Mouse (Mus musculus) olfactory bulb, adult 2 months (tissue): ENCODE measurements around the gene Sik3.

Source experiments
- CTCF ChIP-seq: fragments of 200-500 bp; IDR thresholded peaks from 2 replicates; pipeline ENCODE4 v1.5.1; 2012; ENCODE audit warnings: low read depth, mild to moderate bottlenecking, low read length, moderate library complexity; ENCODE audit not compliant: insufficient read depth
- POLR2A ChIP-seq: fragments of 200-500 bp; IDR thresholded peaks from 2 replicates; pipeline ENCODE4 v1.6.1; 2012; ENCODE audit warnings: mild to moderate bottlenecking, low read depth, low read length, moderate library complexity; ENCODE audit not compliant: insufficient read depth

DNA sequence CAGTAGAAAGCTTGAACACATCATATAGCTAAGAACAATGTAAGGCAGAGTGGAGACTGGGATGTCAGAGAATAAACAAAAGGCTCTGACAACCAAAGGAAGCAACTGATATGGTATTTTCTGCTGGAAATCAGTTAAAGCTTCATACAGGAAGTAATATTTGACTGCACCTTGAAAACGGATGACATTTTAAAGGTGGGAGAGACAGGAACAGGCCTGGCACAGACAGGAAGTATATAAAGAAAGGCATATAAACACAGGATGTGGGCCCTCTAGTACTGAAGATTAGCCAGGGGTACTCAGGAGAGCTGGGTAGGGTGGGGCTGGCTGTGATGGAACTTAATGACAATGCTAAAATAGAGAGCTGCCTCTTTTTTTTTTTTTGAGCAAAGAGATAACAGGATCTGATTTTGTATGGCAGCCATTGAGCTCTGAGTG, 163.3 kb downstream of the Sik3 start:
- TF ChIP-seq CTCF (no peak), POLR2A (no peak)
